Mouse (Mus musculus) stomach, postnatal 0 days (tissue): ENCODE measurements around the gene Lrrc36. TPM values are rescaled to one million over a fixed set of nuclear protein-coding genes. Genes with fewer than 3 reads are reported as not detected.

Experiments used
- ATAC-seq: fragments of 200-750 bp; cut with Nextera tagmentation; 2 replicates; pipeline ENCODE4 v1.8.0; 2017; ENCODE audit not compliant: low FRiP score, low TSS enrichment
- DNase-seq: peaks from one replicate; pipeline ENCODE4 v3.0.0-alpha.2; 2016; ENCODE audit warnings: low spot score
- H3K27ac ChIP-seq: fragments of 300-500 bp; sonication (generic); replicated peaks from 2 replicates; pipeline ENCODE4 v1.5.1; 2014; ENCODE audit warnings: mild to moderate bottlenecking, control low read depth
- H3K27me3 ChIP-seq: fragments of 300-500 bp; sonication (generic); 2 replicates; pipeline ENCODE4 v1.6.1; 2014; ENCODE audit warnings: low read length; ENCODE audit not compliant: control insufficient read depth, insufficient read depth
- H3K36me3 ChIP-seq: fragments of 300-500 bp; sonication (generic); 2 replicates; pipeline ENCODE4 v1.6.1; 2014; ENCODE audit warnings: low read length, mixed read lengths; ENCODE audit not compliant: control insufficient read depth, insufficient read depth
- H3K4me1 ChIP-seq: fragments of 300-500 bp; sonication (generic); replicated peaks from 2 replicates; pipeline ENCODE4 v1.6.1; 2014; ENCODE audit warnings: antibody characterized with exemption; ENCODE audit not compliant: control insufficient read depth, insufficient read depth
- H3K4me2 ChIP-seq: fragments of 300-500 bp; sonication (generic); replicated peaks from 2 replicates; pipeline ENCODE4 v1.6.1; 2014; ENCODE audit warnings: low read depth, mild to moderate bottlenecking, control low read depth, moderate library complexity
- H3K4me3 ChIP-seq: fragments of 300-500 bp; sonication (generic); 2 replicates; pipeline ENCODE4 v1.5.1; 2014; ENCODE audit warnings: low read depth, low read length, control low read depth
- H3K9ac ChIP-seq: fragments of 300-500 bp; sonication (generic); 2 replicates; pipeline ENCODE4 v1.6.1; 2014; ENCODE audit warnings: mild to moderate bottlenecking, low read length, control low read depth, mixed read lengths
- H3K9me3 ChIP-seq: fragments of 300-500 bp; sonication (generic); 2 replicates; pipeline ENCODE4 v1.6.1; 2016; ENCODE audit warnings: low read length; ENCODE audit not compliant: control insufficient read depth
- CTCF ChIP-seq: IDR thresholded peaks from 2 replicates; pipeline ENCODE4 v1.5.1; 2016; ENCODE audit warnings: antibody characterized with exemption, low read depth, mild to moderate bottlenecking, moderate library complexity
- EP300 ChIP-seq: optimal IDR thresholded peaks from 2 replicates; pipeline ENCODE3; 2016; ENCODE audit warnings: antibody characterized with exemption
- WGBS: fragments of 180-500 bp; shearing (Covaris S2); extraction: QIAGEN DNeasy Blood & Tissue Kit; methylation state at CpG from one replicate; pipeline ENCODE4 v1.1.7; 2014; 5-methylcytosine and 5-hydroxymethylcytosine counted together
- polyA plus RNA-seq: library from polyadenylated mRNA; unstranded; fragments of >200 nt; fragmentation: Nextera tagmentation; extraction: Ambion mirVana; gene quantifications from 2 replicates; pipeline ENCODE4 v1.2.1, GENCODE M21; 2015

Lrrc36 gene
- polyA plus RNA-seq, 1 experiment from 2014 or later = 0.08 TPM

DNA sequence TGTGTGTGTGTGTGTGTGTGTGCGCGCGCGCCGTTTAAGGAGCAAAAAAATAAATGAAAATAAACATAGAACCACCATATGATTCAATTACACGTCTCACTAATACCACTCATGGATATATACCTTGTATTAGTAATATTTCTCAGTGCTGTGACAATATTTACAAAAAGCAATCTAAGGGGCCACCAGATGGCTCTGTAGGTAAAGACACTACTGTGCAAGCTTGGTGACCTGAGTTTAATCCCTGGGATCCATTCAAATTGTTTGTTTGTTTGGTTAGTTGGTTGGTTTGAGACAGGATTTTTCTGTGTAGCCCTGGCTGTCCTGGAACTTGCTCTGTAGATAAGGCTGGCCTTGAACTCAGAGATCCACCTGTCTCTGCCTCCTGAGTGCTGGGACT, 3.4 kb upstream of the Lrrc36 start:
- Histone ChIP-seq H3K4me1 (peaks cover 5% of the 10 kb centered on the region; the same call in 1 of the 2 replicates), H3K9ac (no peak overlapping the region), H3K4me2 (no peak overlapping the region), H3K27me3 (no peaks in the 10 kb centered on the region), H3K27ac (no peak overlapping the region), H3K4me3 (no peak overlapping the region), H3K36me3 (no peaks in the 10 kb centered on the region), H3K9me3 (no peaks in the 10 kb centered on the region)
- peak; percentile 12; the same call in 1 of the 2 replicates for TF ChIP-seq CTCF
- no peak for TF ChIP-seq EP300
- 89% methylated on average over 6 of the region's 6 CpGs for WGBS
- ATAC-seq = no peak
- no peak for DNase-seq

DNA sequence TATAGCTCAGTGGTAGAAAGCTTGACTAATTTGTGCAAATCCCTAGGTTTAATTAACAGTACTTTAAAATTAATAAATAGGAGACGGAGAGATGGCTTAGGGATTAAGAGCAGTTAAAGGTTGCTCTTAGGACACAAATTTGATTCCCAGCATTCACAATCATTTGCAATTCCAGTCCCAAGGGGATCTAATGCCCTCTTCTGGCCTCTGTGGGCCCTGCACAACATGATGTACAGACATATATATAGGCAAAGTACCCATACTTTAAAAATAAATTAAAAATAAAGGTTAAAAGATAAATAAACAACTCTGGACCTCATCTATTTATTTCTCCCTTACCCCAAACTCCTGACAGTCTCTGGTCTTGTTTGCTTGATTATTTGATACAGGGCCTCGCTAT, 5.6 kb downstream of the Lrrc36 start:
- no peaks in the 10 kb centered on the region for H3K4me1 ChIP-seq
- H3K9me3 ChIP-seq = no peaks in the 10 kb centered on the region
- WGBS = 90% methylated on average over 2 of the region's 2 CpGs
- no peak overlapping the region for H3K27ac ChIP-seq
- DNase-seq (no peak), ATAC-seq (no peak)
- H3K27me3 ChIP-seq = no peaks in the 10 kb centered on the region
- H3K4me3 ChIP-seq = no peak overlapping the region
- no peaks in the 10 kb centered on the region for H3K36me3 ChIP-seq
- H3K4me2 ChIP-seq = no peak overlapping the region
- H3K9ac ChIP-seq = no peak overlapping the region
- no peak for TF ChIP-seq EP300
- TF ChIP-seq CTCF = peak; percentile 40; the same call in 1 of the 2 replicates

DNA sequence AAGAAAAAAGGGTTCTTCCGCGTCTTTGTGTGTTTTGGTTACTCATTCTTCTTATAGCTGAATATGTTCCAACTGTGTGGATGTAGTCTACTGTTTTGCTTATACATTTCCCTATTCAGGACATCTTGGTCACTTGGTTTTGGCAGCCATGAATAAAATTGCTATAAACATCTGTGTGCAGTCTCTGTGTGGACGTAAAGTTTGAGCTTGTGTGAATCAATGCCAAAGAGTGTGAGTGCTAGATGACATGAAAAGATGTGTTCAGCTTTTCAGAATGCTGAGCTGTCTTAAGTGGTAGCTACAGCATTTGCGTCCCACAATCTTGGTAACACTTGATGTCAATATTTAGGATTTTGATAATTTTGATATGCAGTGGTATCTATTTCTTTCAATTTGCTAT, 6.4 kb downstream of the Lrrc36 start:
- Histone ChIP-seq H3K4me1 (no peaks in the 10 kb centered on the region), H3K4me3 (no peak overlapping the region), H3K4me2 (no peak overlapping the region), H3K36me3 (no peaks in the 10 kb centered on the region), H3K9ac (no peak overlapping the region), H3K27me3 (no peaks in the 10 kb centered on the region), H3K9me3 (no peaks in the 10 kb centered on the region), H3K27ac (no peak overlapping the region)
- WGBS = 64% methylated on average over 4 of the region's 4 CpGs
- no peak for ATAC-seq
- no peak for TF ChIP-seq EP300
- no peak for TF ChIP-seq CTCF
- DNase-seq = no peak

DNA sequence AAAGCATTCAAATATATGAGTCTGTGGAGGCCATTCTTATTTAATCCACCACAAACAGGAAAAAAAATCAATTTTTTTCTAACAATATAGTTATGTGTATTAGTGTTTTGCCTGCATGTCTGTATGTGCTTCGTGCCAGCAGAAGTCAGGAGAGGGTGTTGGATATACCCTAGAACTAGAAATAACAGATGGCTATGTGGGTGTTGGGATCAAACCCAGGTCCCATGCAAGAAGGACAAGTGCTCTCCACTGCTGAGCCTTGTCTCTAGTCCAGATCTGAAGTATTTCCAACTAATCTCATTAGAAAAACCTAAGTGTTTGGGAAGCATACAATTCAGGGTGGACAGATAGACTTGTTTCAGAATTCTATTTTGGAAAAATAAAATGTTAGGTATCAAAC, 8.6 kb downstream of the Lrrc36 start:
- H3K9me3 ChIP-seq = no peaks in the 10 kb centered on the region
- WGBS = 50% methylated on average over 1 of the region's 1 CpGs
- no peak for ATAC-seq
- H3K27ac ChIP-seq = no peak overlapping the region
- no peaks in the 10 kb centered on the region for H3K36me3 ChIP-seq
- DNase-seq = no peak
- no peaks in the 10 kb centered on the region for H3K27me3 ChIP-seq
- no peak for TF ChIP-seq EP300
- no peak for TF ChIP-seq CTCF
- H3K4me2 ChIP-seq = no peak overlapping the region
- no peak overlapping the region for H3K9ac ChIP-seq
- no peak overlapping the region for H3K4me3 ChIP-seq
- H3K4me1 ChIP-seq = no peaks in the 10 kb centered on the region

DNA sequence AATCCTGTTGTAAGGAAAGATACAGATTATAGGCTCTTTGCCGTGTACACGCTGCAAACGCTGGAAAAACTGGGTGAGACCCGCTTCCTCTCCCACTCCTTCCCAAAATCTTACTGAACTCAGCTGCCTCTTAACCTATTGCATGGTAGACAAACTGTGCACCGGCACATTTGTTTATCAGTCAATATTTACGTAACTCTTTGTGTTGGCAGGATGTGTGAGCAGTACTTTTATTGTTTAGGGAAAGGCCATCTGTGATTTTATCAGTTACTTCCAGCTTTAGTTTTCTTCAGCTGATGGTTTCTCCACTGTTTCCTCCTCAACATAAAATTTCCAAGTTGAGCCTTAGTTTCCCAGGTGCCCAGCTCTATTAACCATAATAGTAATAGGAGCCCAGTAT, 13.5 kb downstream of the Lrrc36 start:
- H3K4me1 ChIP-seq = no peaks in the 10 kb centered on the region
- 38% methylated on average over 6 of the region's 6 CpGs for WGBS
- H3K27me3 ChIP-seq = no peaks in the 10 kb centered on the region
- DNase-seq (no peak), ATAC-seq (no peak)
- no peak for TF ChIP-seq CTCF
- TF ChIP-seq EP300 = no peak
- no peaks in the 10 kb centered on the region for H3K36me3 ChIP-seq
- H3K4me3 ChIP-seq = no peak overlapping the region
- no peaks in the 10 kb centered on the region for H3K9me3 ChIP-seq
- H3K9ac ChIP-seq = no peak overlapping the region
- no peak overlapping the region for H3K4me2 ChIP-seq
- H3K27ac ChIP-seq = no peak overlapping the region

DNA sequence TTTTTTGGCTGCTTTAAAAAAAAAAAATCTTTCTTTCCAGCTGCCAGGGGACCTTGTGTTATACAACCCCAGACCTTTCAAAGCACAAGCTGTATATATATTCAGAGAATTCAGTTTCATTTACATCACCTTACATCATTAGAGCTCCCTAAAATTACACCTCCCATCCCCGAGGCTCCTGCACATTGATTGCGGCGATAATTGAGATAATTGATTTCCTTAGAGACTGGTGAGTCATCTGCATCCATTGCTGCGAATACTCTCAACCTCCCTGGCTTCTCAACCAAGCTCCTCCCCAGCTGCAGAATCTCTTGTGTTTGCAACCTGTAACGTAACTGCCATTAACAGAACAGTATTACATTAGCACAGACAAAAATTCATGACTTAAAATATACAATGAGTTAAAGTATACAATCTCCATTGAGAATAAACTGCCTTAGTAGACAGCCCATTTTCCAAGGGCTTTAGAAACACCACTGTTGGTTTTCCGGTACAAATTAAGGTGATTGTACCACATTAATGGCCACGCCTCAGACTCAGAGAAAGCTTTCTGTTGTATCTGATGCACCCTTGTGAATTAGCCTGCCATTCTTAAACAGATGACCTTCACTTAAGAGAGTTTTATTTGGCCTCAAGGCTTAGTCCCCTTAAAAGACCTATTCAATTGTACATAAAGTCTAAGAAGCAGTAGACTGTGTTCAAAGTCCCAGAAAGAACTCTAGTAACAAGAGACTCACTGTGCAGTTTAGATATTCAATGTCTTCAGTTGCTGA, 18.6 kb downstream of the Lrrc36 start:
- H3K27me3 ChIP-seq = no peaks in the 10 kb centered on the region
- H3K9ac ChIP-seq = no peak overlapping the region
- no peaks in the 10 kb centered on the region for H3K36me3 ChIP-seq
- no peak overlapping the region for H3K4me2 ChIP-seq
- no peak for ATAC-seq
- no peak overlapping the region for H3K4me3 ChIP-seq
- WGBS = 52% methylated on average over 7 of the region's 7 CpGs
- no peak for DNase-seq
- H3K27ac ChIP-seq = no peak overlapping the region
- no peaks in the 10 kb centered on the region for H3K9me3 ChIP-seq
- TF ChIP-seq EP300 (no peak), CTCF (no peak)
- H3K4me1 ChIP-seq = no peaks in the 10 kb centered on the region
